ENCODE assay signal across 35 mouse cellular contexts in genomic region chr6:4167757-4168156, GRCm38 (mm10).
"Had no signal": no experiment of that assay in that cellular context is flagged by ENCODE, and none has a peak within 500 bp of the region (broad histone marks: within the 10 kb centered on the region; RNA-seq: fewer than 3 reads in every experiment).

No protein-coding gene starts in this region.

- H3K4me3 ChIP-seq: heart, adult 2 months; heart, embryonic 10.5 days; heart, embryonic 12.5 days; heart, embryonic 13.5 days; heart, embryonic 15.5 days; hindbrain, embryonic 10.5 days; hindbrain, embryonic 12.5 days; hindbrain, embryonic 13.5 days; hindbrain, embryonic 15.5 days; intestine, embryonic 15.5 days; kidney, embryonic 15.5 days; layer of hippocampus, adult 2 months had no signal

- H3K4me2 ChIP-seq: heart, embryonic 11.5 days; heart, embryonic 12.5 days; heart, embryonic 13.5 days; heart, embryonic 15.5 days; hindbrain, embryonic 12.5 days; hindbrain, embryonic 13.5 days; hindbrain, embryonic 14.5 days; hindbrain, embryonic 15.5 days; intestine, embryonic 15.5 days; kidney, embryonic 15.5 days had no signal

- H3K9ac ChIP-seq: heart, embryonic 12.5 days; heart, embryonic 13.5 days; heart, embryonic 15.5 days; hindbrain, embryonic 12.5 days; hindbrain, embryonic 13.5 days; hindbrain, embryonic 14.5 days; hindbrain, embryonic 15.5 days; intestine, embryonic 15.5 days; kidney, embryonic 15.5 days had no signal

- H3K4me1 ChIP-seq: heart, embryonic 10.5 days; heart, embryonic 12.5 days; heart, embryonic 13.5 days; heart, embryonic 15.5 days; hindbrain, embryonic 10.5 days; hindbrain, embryonic 12.5 days; hindbrain, embryonic 13.5 days; hindbrain, embryonic 15.5 days; intestine, embryonic 15.5 days; kidney, embryonic 15.5 days had no signal

- H3K27me3 ChIP-seq: heart, embryonic 12.5 days; heart, embryonic 13.5 days; heart, embryonic 15.5 days; hindbrain, embryonic 12.5 days; hindbrain, embryonic 13.5 days; hindbrain, embryonic 15.5 days; intestine, embryonic 15.5 days; kidney, embryonic 15.5 days had no signal

- H3K9me3 ChIP-seq: heart, embryonic 10.5 days; heart, embryonic 12.5 days; heart, embryonic 13.5 days; heart, embryonic 15.5 days; hindbrain, embryonic 12.5 days; hindbrain, embryonic 13.5 days; hindbrain, embryonic 15.5 days; intestine, embryonic 15.5 days; kidney, embryonic 15.5 days had no signal

- H3K27ac ChIP-seq: heart, adult 2 months; heart, embryonic 10.5 days; heart, embryonic 13.5 days; heart, embryonic 15.5 days; hindbrain, embryonic 10.5 days; hindbrain, embryonic 12.5 days; hindbrain, embryonic 13.5 days; hindbrain, embryonic 14.5 days; hindbrain, embryonic 15.5 days; hindbrain, postnatal 0 days; intestine, embryonic 15.5 days; kidney, embryonic 15.5 days; kidney, postnatal 0 days; layer of hippocampus, adult 2 months had no signal

- H3K36me3 ChIP-seq: heart, embryonic 10.5 days; heart, embryonic 12.5 days; heart, embryonic 13.5 days; heart, embryonic 15.5 days; hindbrain, embryonic 10.5 days; hindbrain, embryonic 12.5 days; hindbrain, embryonic 13.5 days; hindbrain, embryonic 15.5 days; intestine, embryonic 15.5 days; kidney, embryonic 15.5 days had no signal

- DNase-seq: heart, adult 2 months; heart, postnatal 10 days; heart, postnatal 14 days; heart, postnatal 36 days; heart, postnatal 4 days; kidney, adult 11 months; kidney, adult 18-20 months; kidney, adult 2 months; kidney, adult 8-10 months; kidney, adult 9 months; kidney, postnatal 10 days; kidney, postnatal 14 days; kidney, postnatal 25 days; kidney, postnatal 36 days; kidney, postnatal 4 days; layer of hippocampus, adult 9-11 months had no signal

- ATAC-seq: hindbrain, embryonic 16.5 days; hindbrain, postnatal 0 days; inflammation-experienced regulatory T-cells, adult 6 months; intestine, embryonic 15.5 days; intestine, embryonic 16.5 days; intestine, postnatal 0 days had no signal
